ENCODE assay signal across 8 mouse cellular contexts in genomic region chr4:99828739-99829093, GRCm38 (mm10). TPM values are rescaled to one million over a fixed set of nuclear protein-coding genes. Genes with fewer than 3 reads are reported as not detected.
DNase-seq lines count a peak whose midpoint lies in the region; ATAC-seq and TF ChIP-seq lines count a peak whose summit lies in the region.

No protein-coding gene starts in this region.

- WGBS in liver, adult 2 months = 1% methylated on average over 7 of the region's 7 CpGs
- WGBS in embryonic facial prominence, embryonic 15.5 days = under 1% methylated on average over 7 of the region's 7 CpGs
- WGBS in intestine, postnatal 0 days = under 1% methylated on average over 7 of the region's 7 CpGs
- 1% methylated on average over 7 of the region's 7 CpGs for WGBS in neural tube, embryonic 14.5 days

- H3K4me1 ChIP-seq in liver, adult 2 months (ENCODE audit: control insufficient read depth, insufficient read depth, low read length) = no peaks in the 10 kb centered on the region
- H3K4me1 ChIP-seq in embryonic facial prominence, embryonic 15.5 days = peaks cover 10% of the 10 kb centered on the region
- H3K4me1 ChIP-seq in intestine, postnatal 0 days (replicated peaks; ENCODE audit: control insufficient read depth, insufficient read depth, low read length) = no peaks in the 10 kb centered on the region
- peaks cover 3% of the 10 kb centered on the region; the same call in 1 of the 2 replicates for H3K4me1 ChIP-seq in neural tube, embryonic 14.5 days (ENCODE audit: control insufficient read depth, insufficient read depth, low read length)

- no peaks in the 10 kb centered on the region for H3K9me3 ChIP-seq in embryonic facial prominence, embryonic 15.5 days (replicated peaks)
- H3K9me3 ChIP-seq in intestine, postnatal 0 days (ENCODE audit: control insufficient read depth) = no peaks in the 10 kb centered on the region
- no peaks in the 10 kb centered on the region for H3K9me3 ChIP-seq in neural tube, embryonic 14.5 days (ENCODE audit: control insufficient read depth, low read length)

- no peak overlapping the region for H3K27ac ChIP-seq in liver, adult 2 months (replicated peaks; ENCODE audit: insufficient read depth, low read depth, low read length)
- H3K27ac ChIP-seq in embryonic facial prominence, embryonic 15.5 days (replicated peaks) = 0 out of 2 replicates have a peak overlapping the region, but pooled peaks have one; percentile 88
- peak overlapping the region; percentile 41; the same call in 1 of the 2 replicates for H3K27ac ChIP-seq in intestine, postnatal 0 days (ENCODE audit: low read depth, low read length)
- peak overlapping the region; percentile 88; the same call in 1 of the 2 replicates for H3K27ac ChIP-seq in neural tube, embryonic 14.5 days (ENCODE audit: low read depth, low read length)

- no peaks in the 10 kb centered on the region for H3K27me3 ChIP-seq in liver, adult 2 months (ENCODE audit: control insufficient read depth, insufficient read depth, low read length)
- no peaks in the 10 kb centered on the region for H3K27me3 ChIP-seq in embryonic facial prominence, embryonic 15.5 days
- H3K27me3 ChIP-seq in intestine, postnatal 0 days (replicated peaks; ENCODE audit: control insufficient read depth, insufficient read depth, low read length) = no peaks in the 10 kb centered on the region
- H3K27me3 ChIP-seq in neural tube, embryonic 14.5 days (ENCODE audit: control insufficient read depth, insufficient read depth, low read length) = no peaks in the 10 kb centered on the region

- no peaks in the 10 kb centered on the region for H3K79me2 ChIP-seq in liver, adult 2 months (ENCODE audit: control insufficient read depth, insufficient read depth, low read length)

- DNase-seq in liver, adult 2 months (ENCODE audit: extremely low read depth, low read depth, low spot score) = no peak
- DNase-seq in liver = no peak
- no peak for DNase-seq in right cerebral cortex, adult 2 months (ENCODE audit: low spot score in 2 of 2)
- no peak for DNase-seq in layer of hippocampus, postnatal 10 days (ENCODE audit: low spot score in 2 of 2)
- no peak for DNase-seq in urinary bladder, adult 2 months (ENCODE audit: low spot score)

- no peak for TF ChIP-seq POLR2A in liver, adult 2 months (IDR thresholded peaks at IDR 0.05; ENCODE audit: extremely low read depth, insufficient read depth, low read length)

- H3K36me3 ChIP-seq in liver, adult 2 months (ENCODE audit: control insufficient read depth, insufficient read depth, low read length) = no peaks in the 10 kb centered on the region
- no peaks in the 10 kb centered on the region for H3K36me3 ChIP-seq in embryonic facial prominence, embryonic 15.5 days
- no peaks in the 10 kb centered on the region for H3K36me3 ChIP-seq in intestine, postnatal 0 days (ENCODE audit: control insufficient read depth, insufficient read depth)
- no peaks in the 10 kb centered on the region for H3K36me3 ChIP-seq in neural tube, embryonic 14.5 days (ENCODE audit: control insufficient read depth, insufficient read depth, low read length)

- no peak for TF ChIP-seq CTCF in liver, adult 2 months (IDR thresholded peaks at IDR 0.05; ENCODE audit: low read depth, low read length)
- no peak for TF ChIP-seq CTCF in intestine, postnatal 0 days (IDR thresholded peaks at IDR 0.05; ENCODE audit: low read depth)

- H3K4me3 ChIP-seq in liver, adult 2 months (ENCODE audit: insufficient read depth, low read depth, low read length) = peak overlapping the region; percentile 67
- peak overlapping the region; percentile 82 for H3K4me3 ChIP-seq in embryonic facial prominence, embryonic 15.5 days (replicated peaks)
- H3K4me3 ChIP-seq in intestine, postnatal 0 days (ENCODE audit: low read depth, low read length) = peak overlapping the region; percentile 93
- peak overlapping the region; percentile 61 for H3K4me3 ChIP-seq in neural tube, embryonic 14.5 days (ENCODE audit: low read depth, low read length)

- peak overlapping the region; percentile 65 for H3K4me2 ChIP-seq in embryonic facial prominence, embryonic 15.5 days (replicated peaks)
- peak overlapping the region; percentile 75 for H3K4me2 ChIP-seq in intestine, postnatal 0 days (replicated peaks; ENCODE audit: low read depth)
- H3K4me2 ChIP-seq in neural tube, embryonic 14.5 days (ENCODE audit: low read depth, low read length) = peak overlapping the region; percentile 53

- ATAC-seq in embryonic facial prominence, embryonic 15.5 days (ENCODE audit: insufficient number of reproducible peaks, low FRiP score, low TSS enrichment, low read depth) = 0 out of 2 replicates have a peak, but pooled peaks have one; percentile 11
- 0 out of 2 replicates have a peak, but pooled peaks have one; percentile 31 for ATAC-seq in intestine, postnatal 0 days
- ATAC-seq in neural tube, embryonic 14.5 days (ENCODE audit: low read depth) = no peak

- H3K9ac ChIP-seq in liver, adult 2 months (ENCODE audit: low read depth, low read length) = no peak overlapping the region
- H3K9ac ChIP-seq in embryonic facial prominence, embryonic 15.5 days = peak overlapping the region; percentile 68; the same call in 1 of the 2 replicates
- peak overlapping the region; percentile 74 for H3K9ac ChIP-seq in intestine, postnatal 0 days (ENCODE audit: low read depth, low read length)
- peak overlapping the region; percentile 77; the same call in 1 of the 2 replicates for H3K9ac ChIP-seq in neural tube, embryonic 14.5 days (replicated peaks; ENCODE audit: low read depth, low read length)

RNA-seq across cellular contexts. Expression of gene Efcab7, which starts 0.3 kb away (rescaled TPM):
- total RNA-seq in liver, adult 2 months (2014; rRNA removed) = 2.0 and 4.4 TPM in 2 replicates
- 0.51 TPM in 1 of 2 replicates, not detected in the other for polyA plus RNA-seq in liver, adult 2 months (2012; rRNA removed)
- 19.8 and 27.8 TPM in 2 replicates for polyA plus RNA-seq in embryonic facial prominence, embryonic 15.5 days (2015; fragmentation: Nextera tagmentation; extraction: Ambion mirVana)
- 5.5 and 6.3 TPM in 2 replicates for polyA plus RNA-seq in intestine, postnatal 0 days (2015; fragmentation: Nextera tagmentation; extraction: Ambion mirVana)
- 13.6 and 13.9 TPM in 2 replicates for polyA plus RNA-seq in neural tube, embryonic 14.5 days (2014; fragmentation: Nextera tagmentation; extraction: Ambion mirVana)
- total RNA-seq in layer of hippocampus, postnatal 10 days (2021) = 1 to 10 TPM; 6.1 to 7.5 TPM
- polyA plus RNA-seq in urinary bladder, adult 2 months (2012; rRNA removed) = 12.5 and 15.4 TPM in 2 replicates
